Comparison of ENCODE assay signal across 14 mouse cellular contexts in genomic region chr2:119312380-119312958, GRCm38 (mm10). TPM values are rescaled to one million over a fixed set of nuclear protein-coding genes. Genes with fewer than 3 reads are reported as not detected.
A peak's percentile ranks its signal among the peaks of the same experiment; 100 is the strongest.
DNase-seq lines count a peak whose midpoint lies in the region; ATAC-seq and TF ChIP-seq lines count a peak whose summit lies in the region.
"Had no signal": no experiment of that assay in that cellular context is flagged by ENCODE, and none has a peak within 500 bp of the region (broad histone marks: within the 10 kb centered on the region; RNA-seq: fewer than 3 reads in every experiment).

No protein-coding gene starts in this region.

- TF ChIP-seq CTCF in intestine, postnatal 0 days (IDR thresholded peaks at IDR 0.05; ENCODE audit: low read depth): no peak

- 0 out of 2 replicates have a peak, but pooled peaks cover 3% of the 10 kb centered on the region for H3K9me3 ChIP-seq in heart, embryonic 10.5 days
- no peaks in the 10 kb centered on the region for H3K9me3 ChIP-seq in intestine, postnatal 0 days (ENCODE audit: control insufficient read depth)
- H3K9me3 ChIP-seq in intestine, embryonic 15.5 days: no peaks in the 10 kb centered on the region
- H3K9me3 ChIP-seq in midbrain, embryonic 12.5 days: peaks cover 2% of the 10 kb centered on the region; the same call in 1 of the 2 replicates
- H3K9me3 ChIP-seq in midbrain, embryonic 16.5 days (replicated peaks; ENCODE audit: control insufficient read depth, low read length, poor library complexity, severe bottlenecking): no peaks in the 10 kb centered on the region
- H3K9me3 ChIP-seq in liver, embryonic 15.5 days (replicated peaks): no peaks in the 10 kb centered on the region
- H3K9me3 ChIP-seq: embryonic facial prominence, embryonic 12.5 days had no signal

- H3K27ac ChIP-seq in heart, embryonic 10.5 days: peak overlapping the region; percentile 53
- no peak overlapping the region for H3K27ac ChIP-seq in intestine, postnatal 0 days (ENCODE audit: low read depth, low read length)
- no peak overlapping the region for H3K27ac ChIP-seq in intestine, embryonic 15.5 days
- no peak overlapping the region for H3K27ac ChIP-seq in midbrain, embryonic 12.5 days (replicated peaks)
- no peak overlapping the region for H3K27ac ChIP-seq in midbrain, embryonic 16.5 days (ENCODE audit: low read length)
- H3K27ac ChIP-seq in liver, embryonic 15.5 days (replicated peaks): 0 out of 2 replicates have a peak overlapping the region, but pooled peaks have one; percentile 9
- H3K27ac ChIP-seq: embryonic facial prominence, embryonic 12.5 days; macrophage had no signal

- no peak overlapping the region for H3K4me3 ChIP-seq in heart, embryonic 10.5 days
- H3K4me3 ChIP-seq in intestine, postnatal 0 days (ENCODE audit: low read depth, low read length): no peak overlapping the region
- no peak overlapping the region for H3K4me3 ChIP-seq in intestine, embryonic 15.5 days (replicated peaks)
- no peak overlapping the region for H3K4me3 ChIP-seq in midbrain, embryonic 12.5 days
- H3K4me3 ChIP-seq in midbrain, embryonic 16.5 days (ENCODE audit: low read depth, low read length): no peak overlapping the region
- no peak overlapping the region for H3K4me3 ChIP-seq in liver, embryonic 15.5 days (replicated peaks)
- H3K4me3 ChIP-seq: embryonic facial prominence, embryonic 12.5 days had no signal

- 0 out of 2 replicates have a peak, but pooled peaks have one; percentile 5 for ATAC-seq in intestine, postnatal 0 days
- ATAC-seq in intestine, embryonic 15.5 days: no peak
- ATAC-seq in midbrain, embryonic 12.5 days (ENCODE audit: low FRiP score, low read depth): peak; percentile 52; the same call in 1 of the 2 replicates
- ATAC-seq in midbrain, embryonic 16.5 days: no peak
- ATAC-seq in liver, embryonic 15.5 days (ENCODE audit: insufficient read depth): no peak

- H3K36me3 ChIP-seq in heart, embryonic 10.5 days: no peaks in the 10 kb centered on the region
- no peaks in the 10 kb centered on the region for H3K36me3 ChIP-seq in intestine, postnatal 0 days (ENCODE audit: control insufficient read depth, insufficient read depth)
- no peaks in the 10 kb centered on the region for H3K36me3 ChIP-seq in intestine, embryonic 15.5 days
- no peaks in the 10 kb centered on the region for H3K36me3 ChIP-seq in midbrain, embryonic 12.5 days
- H3K36me3 ChIP-seq in midbrain, embryonic 16.5 days (ENCODE audit: control insufficient read depth, insufficient read depth, low read length): no peaks in the 10 kb centered on the region
- H3K36me3 ChIP-seq in liver, embryonic 15.5 days (replicated peaks): no peaks in the 10 kb centered on the region
- H3K36me3 ChIP-seq: embryonic facial prominence, embryonic 12.5 days had no signal

- H3K4me2 ChIP-seq in intestine, postnatal 0 days (replicated peaks; ENCODE audit: low read depth): no peak overlapping the region
- H3K4me2 ChIP-seq in intestine, embryonic 15.5 days (replicated peaks): no peak overlapping the region
- H3K4me2 ChIP-seq in midbrain, embryonic 12.5 days (replicated peaks): no peak overlapping the region
- H3K4me2 ChIP-seq in midbrain, embryonic 16.5 days (ENCODE audit: low read length): no peak overlapping the region
- no peak overlapping the region for H3K4me2 ChIP-seq in liver, embryonic 15.5 days
- H3K4me2 ChIP-seq: embryonic facial prominence, embryonic 12.5 days had no signal

- no peak overlapping the region for H3K9ac ChIP-seq in intestine, postnatal 0 days (ENCODE audit: low read depth, low read length)
- H3K9ac ChIP-seq in intestine, embryonic 15.5 days: no peak overlapping the region
- no peak overlapping the region for H3K9ac ChIP-seq in midbrain, embryonic 12.5 days (replicated peaks)
- H3K9ac ChIP-seq in midbrain, embryonic 16.5 days (ENCODE audit: low read depth, low read length): no peak overlapping the region
- H3K9ac ChIP-seq in liver, embryonic 15.5 days: no peak overlapping the region
- H3K9ac ChIP-seq: embryonic facial prominence, embryonic 12.5 days had no signal

- intact Hi-C loops in heart, postnatal 14 days (cut with DNase I): no loop called here

- DNase-seq in heart, embryonic 10.5 days (ENCODE audit: low spot score): no peak
- no peak for DNase-seq in heart, postnatal 14 days
- no peak for DNase-seq in Muller cell, postnatal 12 days (ENCODE audit: inconsistent ontology term)
- DNase-seq: adrenal gland, postnatal 10 days; cerebellum, postnatal 14 days had no signal

- H3K4me1 ChIP-seq in heart, embryonic 10.5 days: peaks cover 43% of the 10 kb centered on the region
- H3K4me1 ChIP-seq in intestine, postnatal 0 days (replicated peaks; ENCODE audit: control insufficient read depth, insufficient read depth, low read length): no peaks in the 10 kb centered on the region
- 0 out of 2 replicates have a peak, but pooled peaks cover 12% of the 10 kb centered on the region for H3K4me1 ChIP-seq in intestine, embryonic 15.5 days (replicated peaks)
- H3K4me1 ChIP-seq in midbrain, embryonic 12.5 days: peaks cover 13% of the 10 kb centered on the region
- no peaks in the 10 kb centered on the region for H3K4me1 ChIP-seq in midbrain, embryonic 16.5 days (ENCODE audit: control insufficient read depth, insufficient read depth, low read length)
- no peaks in the 10 kb centered on the region for H3K4me1 ChIP-seq in liver, embryonic 15.5 days (replicated peaks)

- WGBS in heart, embryonic 10.5 days: 66% methylated on average over 2 of the region's 2 CpGs
- WGBS in intestine, postnatal 0 days: 81% methylated on average over 2 of the region's 2 CpGs
- WGBS in intestine, embryonic 15.5 days: 76% methylated on average over 2 of the region's 2 CpGs
- 43% methylated on average over 2 of the region's 2 CpGs for WGBS in midbrain, embryonic 12.5 days
- 27% methylated on average over 2 of the region's 2 CpGs for WGBS in midbrain, embryonic 16.5 days
- WGBS in liver, embryonic 15.5 days (ENCODE audit: insufficient replicate concordance): 74% methylated on average over 2 of the region's 2 CpGs

- peaks cover 25% of the 10 kb centered on the region for H3K27me3 ChIP-seq in heart, embryonic 10.5 days (ENCODE audit: insufficient read depth, poor library complexity, severe bottlenecking)
- no peaks in the 10 kb centered on the region for H3K27me3 ChIP-seq in intestine, postnatal 0 days (replicated peaks; ENCODE audit: control insufficient read depth, insufficient read depth, low read length)
- H3K27me3 ChIP-seq in intestine, embryonic 15.5 days (replicated peaks): no peaks in the 10 kb centered on the region
- H3K27me3 ChIP-seq in midbrain, embryonic 12.5 days: peaks cover 60% of the 10 kb centered on the region
- H3K27me3 ChIP-seq in midbrain, embryonic 16.5 days (ENCODE audit: control insufficient read depth, insufficient read depth, low read depth, low read length): peaks cover 9% of the 10 kb centered on the region
- peaks cover 3% of the 10 kb centered on the region; the same call in 1 of the 2 replicates for H3K27me3 ChIP-seq in liver, embryonic 15.5 days

RNA-seq across cellular contexts. Expression of gene Dll4, which starts 13.1 kb away (rescaled TPM):
- polyA plus RNA-seq in heart, embryonic 10.5 days (2016; fragmentation: Nextera tagmentation; extraction: Ambion mirVana): 6.0 and 7.5 TPM in 2 replicates
- 10 to 100 TPM; 19.5 to 22.3 TPM for total RNA-seq in heart, postnatal 14 days (2021)
- polyA plus RNA-seq in intestine, postnatal 0 days (2015; fragmentation: Nextera tagmentation; extraction: Ambion mirVana): 3.7 and 4.1 TPM in 2 replicates
- 8.3 and 8.4 TPM in 2 replicates for polyA plus RNA-seq in intestine, embryonic 15.5 days (2015; fragmentation: Nextera tagmentation; extraction: Ambion mirVana)
- polyA plus RNA-seq in midbrain, embryonic 12.5 days (2016; fragmentation: Nextera tagmentation; extraction: Ambion mirVana): 4.4 and 5.0 TPM in 2 replicates
- polyA plus RNA-seq in midbrain, embryonic 16.5 days (2015; fragmentation: Nextera tagmentation; extraction: Ambion mirVana): 4.4 and 5.0 TPM in 2 replicates
- polyA plus RNA-seq in liver, embryonic 15.5 days (2015; fragmentation: Nextera tagmentation; extraction: Ambion mirVana): 1.9 and 2.1 TPM in 2 replicates
- polyA plus RNA-seq: C2C12, macrophage had no signal

RNA-seq across cellular contexts. Expression of gene Vps18, which starts 23.9 kb away (rescaled TPM):
- polyA plus RNA-seq in heart, embryonic 10.5 days (2016; fragmentation: Nextera tagmentation; extraction: Ambion mirVana): 17.4 and 18.6 TPM in 2 replicates
- total RNA-seq in heart, postnatal 14 days (2021): 10 to 100 TPM; 12.8 to 13.3 TPM
- polyA plus RNA-seq in intestine, postnatal 0 days (2015; fragmentation: Nextera tagmentation; extraction: Ambion mirVana): 21.8 and 24.3 TPM in 2 replicates
- 20.9 and 22.5 TPM in 2 replicates for polyA plus RNA-seq in intestine, embryonic 15.5 days (2015; fragmentation: Nextera tagmentation; extraction: Ambion mirVana)
- 25.9 and 26.9 TPM in 2 replicates for polyA plus RNA-seq in midbrain, embryonic 12.5 days (2016; fragmentation: Nextera tagmentation; extraction: Ambion mirVana)
- 30.2 and 31.7 TPM in 2 replicates for polyA plus RNA-seq in midbrain, embryonic 16.5 days (2015; fragmentation: Nextera tagmentation; extraction: Ambion mirVana)
- polyA plus RNA-seq in liver, embryonic 15.5 days (2015; fragmentation: Nextera tagmentation; extraction: Ambion mirVana): 6.3 and 6.4 TPM in 2 replicates

RNA-seq across cellular contexts. Expression of gene Chac1, which starts 38.6 kb away (rescaled TPM):
- polyA plus RNA-seq in heart, embryonic 10.5 days (2016; fragmentation: Nextera tagmentation; extraction: Ambion mirVana): 0.55 and 0.69 TPM in 2 replicates
- 10 to 100 TPM; 12.8 to 13.0 TPM for total RNA-seq in heart, postnatal 14 days (2021)
- 1.1 and 1.4 TPM in 2 replicates for polyA plus RNA-seq in intestine, postnatal 0 days (2015; fragmentation: Nextera tagmentation; extraction: Ambion mirVana)
- polyA plus RNA-seq in intestine, embryonic 15.5 days (2015; fragmentation: Nextera tagmentation; extraction: Ambion mirVana): 2.3 and 2.7 TPM in 2 replicates
- 0.88 and 1.1 TPM in 2 replicates for polyA plus RNA-seq in midbrain, embryonic 12.5 days (2016; fragmentation: Nextera tagmentation; extraction: Ambion mirVana)
- 9.5 and 10.5 TPM in 2 replicates for polyA plus RNA-seq in midbrain, embryonic 16.5 days (2015; fragmentation: Nextera tagmentation; extraction: Ambion mirVana)
- 2.9 and 3.4 TPM in 2 replicates for polyA plus RNA-seq in liver, embryonic 15.5 days (2015; fragmentation: Nextera tagmentation; extraction: Ambion mirVana)

RNA-seq across cellular contexts. Expression of gene Rhov, which starts 41.4 kb away (rescaled TPM):
- polyA plus RNA-seq in heart, embryonic 10.5 days (2016; fragmentation: Nextera tagmentation; extraction: Ambion mirVana): 0.39 TPM in 1 of 2 replicates, not detected in the other
- total RNA-seq in heart, postnatal 14 days (2021): not detected
- polyA plus RNA-seq in intestine, postnatal 0 days (2015; fragmentation: Nextera tagmentation; extraction: Ambion mirVana): 1.3 TPM in 2 replicates
- 5.2 and 7.1 TPM in 2 replicates for polyA plus RNA-seq in intestine, embryonic 15.5 days (2015; fragmentation: Nextera tagmentation; extraction: Ambion mirVana)
- 3.9 and 4.7 TPM in 2 replicates for polyA plus RNA-seq in midbrain, embryonic 12.5 days (2016; fragmentation: Nextera tagmentation; extraction: Ambion mirVana)
- 47.5 and 53.8 TPM in 2 replicates for polyA plus RNA-seq in midbrain, embryonic 16.5 days (2015; fragmentation: Nextera tagmentation; extraction: Ambion mirVana)
- 0.08 and 0.26 TPM in 2 replicates for polyA plus RNA-seq in liver, embryonic 15.5 days (2015; fragmentation: Nextera tagmentation; extraction: Ambion mirVana)
- total RNA-seq: hematopoietic stem cell, adult 5-6 weeks had no signal

Comparison
In these comparisons a context has a peak if more than half of its experiments do, and no peak if none do; other contexts are left out.
1. ATAC-seq: peak in intestine, postnatal 0 days (single experiment) and midbrain, embryonic 12.5 days (single experiment); none in intestine, embryonic 15.5 days (single experiment), midbrain, embryonic 16.5 days (single experiment) and liver, embryonic 15.5 days (single experiment).
2. H3K27ac ChIP-seq: peak in heart, embryonic 10.5 days (single experiment) and liver, embryonic 15.5 days (single experiment); none in intestine, postnatal 0 days (single experiment), intestine, embryonic 15.5 days (single experiment), midbrain, embryonic 12.5 days (single experiment) and midbrain, embryonic 16.5 days (single experiment).